ENCODE assay signal across 28 mouse cellular contexts in the genomic region with DNA sequence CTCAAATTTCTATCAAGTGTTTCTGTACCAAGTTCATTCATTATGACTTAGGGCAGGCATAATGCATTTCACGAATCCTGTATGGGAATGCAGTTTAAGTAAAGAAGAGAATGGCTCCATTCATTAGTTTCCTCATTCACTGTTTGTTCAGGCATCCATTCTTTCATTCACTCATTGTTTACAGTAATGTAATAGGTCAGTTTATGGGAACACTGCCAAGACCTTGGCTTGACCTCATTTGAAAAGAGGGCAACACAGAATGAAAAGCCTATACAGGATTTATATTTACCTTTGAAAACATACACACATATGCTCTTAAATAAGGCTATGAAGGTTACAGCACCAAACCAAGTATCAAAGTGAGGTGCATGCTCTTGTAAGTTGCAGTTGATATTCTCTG.
DNase-seq lines count a peak whose midpoint lies in the region; ATAC-seq and TF ChIP-seq lines count a peak whose summit lies in the region.
"Had no signal": no experiment of that assay in that cellular context is flagged by ENCODE, and none has a peak within 500 bp of the region (broad histone marks: within the 10 kb centered on the region; RNA-seq: fewer than 3 reads in every experiment).

No protein-coding gene starts in this region.

- no peak overlapping the region for H3K9ac ChIP-seq in embryonic facial prominence, embryonic 14.5 days (ENCODE audit: low read depth, low read length)
- H3K9ac ChIP-seq in lung, embryonic 14.5 days: no peak overlapping the region
- no peak overlapping the region for H3K9ac ChIP-seq in kidney, embryonic 16.5 days (replicated peaks; ENCODE audit: low read length)
- H3K9ac ChIP-seq: embryonic facial prominence, embryonic 12.5 days; hindbrain, embryonic 12.5 days; limb, embryonic 15.5 days; liver, embryonic 15.5 days had no signal

- ATAC-seq in embryonic facial prominence, embryonic 14.5 days (ENCODE audit: low read depth): 0 out of 2 replicates have a peak, but pooled peaks have one; percentile 18
- no peak for ATAC-seq in lung, embryonic 14.5 days (ENCODE audit: insufficient read depth)
- no peak for ATAC-seq in kidney, embryonic 16.5 days (ENCODE audit: low FRiP score, low TSS enrichment)
- ATAC-seq: activated CD4-positive, CD25-positive, alpha-beta regulatory T cell, adult 4 months; intestine, embryonic 16.5 days had no signal

- no peak overlapping the region for H3K27ac ChIP-seq in embryonic facial prominence, embryonic 14.5 days (replicated peaks; ENCODE audit: low read depth, low read length)
- H3K27ac ChIP-seq in embryonic facial prominence, embryonic 10.5 days (replicated peaks): no peak overlapping the region
- H3K27ac ChIP-seq in lung, embryonic 14.5 days (ENCODE audit: low read depth): no peak overlapping the region
- no peak overlapping the region for H3K27ac ChIP-seq in kidney, embryonic 16.5 days (ENCODE audit: low read length)
- H3K27ac ChIP-seq: embryonic facial prominence, embryonic 12.5 days; forebrain, embryonic 10.5 days; hindbrain, embryonic 12.5 days; limb, embryonic 10.5 days; limb, embryonic 15.5 days; liver, embryonic 15.5 days had no signal

- no peak for TF ChIP-seq POLR2A in lung, adult 2 months (IDR thresholded peaks at IDR 0.05; ENCODE audit: borderline replicate concordance, extremely low read depth, low read depth, low read length)

- no peaks in the 10 kb centered on the region for H3K4me1 ChIP-seq in embryonic facial prominence, embryonic 14.5 days (ENCODE audit: control insufficient read depth, insufficient read depth, low read length)
- no peaks in the 10 kb centered on the region for H3K4me1 ChIP-seq in embryonic facial prominence, embryonic 10.5 days
- H3K4me1 ChIP-seq in lung, embryonic 14.5 days (ENCODE audit: insufficient read depth): no peaks in the 10 kb centered on the region
- no peaks in the 10 kb centered on the region for H3K4me1 ChIP-seq in lung, adult 2 months (ENCODE audit: control insufficient read depth, insufficient read depth, low read length)
- H3K4me1 ChIP-seq in kidney, embryonic 16.5 days (ENCODE audit: insufficient read depth, low read length): no peaks in the 10 kb centered on the region
- H3K4me1 ChIP-seq: embryonic facial prominence, embryonic 12.5 days; hindbrain, embryonic 12.5 days; limb, embryonic 10.5 days; limb, embryonic 15.5 days; liver, embryonic 15.5 days had no signal

- no peaks in the 10 kb centered on the region for H3K36me3 ChIP-seq in embryonic facial prominence, embryonic 14.5 days (ENCODE audit: control insufficient read depth, insufficient read depth, low read length)
- no peaks in the 10 kb centered on the region for H3K36me3 ChIP-seq in embryonic facial prominence, embryonic 10.5 days (replicated peaks)
- no peaks in the 10 kb centered on the region for H3K36me3 ChIP-seq in lung, embryonic 14.5 days (ENCODE audit: insufficient read depth)
- no peaks in the 10 kb centered on the region for H3K36me3 ChIP-seq in kidney, embryonic 16.5 days (ENCODE audit: insufficient read depth, low read length)
- H3K36me3 ChIP-seq: embryonic facial prominence, embryonic 12.5 days; forebrain, embryonic 10.5 days; hindbrain, embryonic 12.5 days; limb, embryonic 10.5 days; limb, embryonic 15.5 days; liver, embryonic 15.5 days had no signal

- WGBS in embryonic facial prominence, embryonic 14.5 days: 45% methylated on average over 1 of the region's 1 CpGs
- 48% methylated on average over 1 of the region's 1 CpGs for WGBS in embryonic facial prominence, embryonic 10.5 days
- 70% methylated on average over 1 of the region's 1 CpGs for WGBS in lung, embryonic 14.5 days
- WGBS in lung, adult 2 months: 34% methylated on average over 1 of the region's 1 CpGs
- 43% methylated on average over 1 of the region's 1 CpGs for WGBS in kidney, embryonic 16.5 days

- DNase-seq in embryonic facial prominence, embryonic 14.5 days (ENCODE audit: low spot score): peak; percentile 18
- no peak for DNase-seq in embryonic facial prominence, embryonic 10.5 days (ENCODE audit: low spot score)
- peak; percentile 3 for DNase-seq in lung, embryonic 14.5 days
- no peak for DNase-seq in lung, adult 2 months
- peak; percentile 3 for DNase-seq in mesoderm, embryonic 11.5 days (ENCODE audit: low read depth, low spot score)
- DNase-seq in urinary bladder, postnatal 14 days (ENCODE audit: low spot score): no peak
- DNase-seq: adrenal gland, adult 8-10 months; B cell, adult 2 months; cerebellum, adult 9-10 months; gastrocnemius, postnatal 14 days; heart, postnatal 14 days; kidney, adult 8-10 months; kidney, postnatal 14 days; layer of hippocampus, adult 9-11 months; lung, postnatal 36 days; midbrain, embryonic 14.5 days; right cerebral cortex, adult 18-20 months; spleen, adult 18-20 months; thymus, postnatal 36 days had no signal

- no peak for TF ChIP-seq CTCF in lung, embryonic 14.5 days (IDR thresholded peaks at IDR 0.05; ENCODE audit: low read depth)
- TF ChIP-seq CTCF in lung, adult 2 months (IDR thresholded peaks at IDR 0.05; ENCODE audit: insufficient read depth, low read length): no peak

- no peak overlapping the region for H3K4me2 ChIP-seq in embryonic facial prominence, embryonic 14.5 days (ENCODE audit: low read depth, low read length)
- H3K4me2 ChIP-seq in lung, embryonic 14.5 days: no peak overlapping the region
- no peak overlapping the region for H3K4me2 ChIP-seq in kidney, embryonic 16.5 days (replicated peaks; ENCODE audit: low read depth, low read length)
- H3K4me2 ChIP-seq: embryonic facial prominence, embryonic 12.5 days; hindbrain, embryonic 12.5 days; limb, embryonic 15.5 days; liver, embryonic 15.5 days had no signal

- H3K9me3 ChIP-seq in embryonic facial prominence, embryonic 14.5 days (ENCODE audit: control insufficient read depth, low read length): no peaks in the 10 kb centered on the region
- no peaks in the 10 kb centered on the region for H3K9me3 ChIP-seq in embryonic facial prominence, embryonic 10.5 days
- no peaks in the 10 kb centered on the region for H3K9me3 ChIP-seq in lung, embryonic 14.5 days (ENCODE audit: low read depth, low read length)
- H3K9me3 ChIP-seq in kidney, embryonic 16.5 days (ENCODE audit: low read length): no peaks in the 10 kb centered on the region
- H3K9me3 ChIP-seq: embryonic facial prominence, embryonic 12.5 days; forebrain, embryonic 10.5 days; hindbrain, embryonic 12.5 days; limb, embryonic 10.5 days; limb, embryonic 15.5 days; liver, embryonic 15.5 days had no signal

- no peak overlapping the region for H3K4me3 ChIP-seq in embryonic facial prominence, embryonic 14.5 days (ENCODE audit: low read depth, low read length)
- no peak overlapping the region for H3K4me3 ChIP-seq in embryonic facial prominence, embryonic 10.5 days
- H3K4me3 ChIP-seq in lung, embryonic 14.5 days (ENCODE audit: low read depth, low read length): no peak overlapping the region
- no peak overlapping the region for H3K4me3 ChIP-seq in lung, adult 2 months (replicated peaks; ENCODE audit: extremely low read depth, low read depth, low read length)
- H3K4me3 ChIP-seq in kidney, embryonic 16.5 days (ENCODE audit: low read length): no peak overlapping the region
- H3K4me3 ChIP-seq: embryonic facial prominence, embryonic 12.5 days; forebrain, embryonic 10.5 days; hindbrain, embryonic 12.5 days; limb, embryonic 10.5 days; limb, embryonic 15.5 days; liver, embryonic 15.5 days had no signal

- H3K27me3 ChIP-seq in embryonic facial prominence, embryonic 14.5 days (replicated peaks; ENCODE audit: control insufficient read depth, insufficient read depth, low read length): no peaks in the 10 kb centered on the region
- H3K27me3 ChIP-seq in embryonic facial prominence, embryonic 10.5 days (replicated peaks; ENCODE audit: low read depth, poor library complexity, severe bottlenecking): no peaks in the 10 kb centered on the region
- H3K27me3 ChIP-seq in lung, embryonic 14.5 days (ENCODE audit: insufficient read depth, low read length): no peaks in the 10 kb centered on the region
- H3K27me3 ChIP-seq in kidney, embryonic 16.5 days (ENCODE audit: insufficient read depth, low read length): no peaks in the 10 kb centered on the region
- H3K27me3 ChIP-seq: embryonic facial prominence, embryonic 12.5 days; hindbrain, embryonic 12.5 days; limb, embryonic 15.5 days; liver, embryonic 15.5 days had no signal

Comparison
In these comparisons a context has a peak if more than half of its experiments do, and no peak if none do; other contexts are left out.
1. DNase-seq: peak in embryonic facial prominence, embryonic 14.5 days (single experiment), lung, embryonic 14.5 days (single experiment) and mesoderm, embryonic 11.5 days (single experiment); none in embryonic facial prominence, embryonic 10.5 days (single experiment), lung, adult 2 months (single experiment) and urinary bladder, postnatal 14 days (single experiment).